Mouse (Mus musculus) left cerebral cortex, postnatal 14 days (tissue): Measurements from ENCODE around the gene Nufip1. TPM values are rescaled to one million over a fixed set of nuclear protein-coding genes. Genes with fewer than 3 reads are reported as not detected.
A peak's percentile ranks its signal among the peaks of the same experiment; 100 is the strongest.

Source experiments
- DNase-seq, 2 experiments: peaks; one replicate each; pipeline ENCODE4 v3.0.0; 2021 to 2022; ENCODE audit warnings: low spot score in 2 of 2, mixed read lengths in 1 of 2
- intact Hi-C: fragments of 180-260 bp; cut with DNase I; formaldehyde crosslinking; loops from one replicate; pipeline ENCODE4 v1.15.1; 2025
- long read RNA-seq, 2 experiments: library from polyadenylated mRNA; stranded (forward); transcript quantifications; one replicate each; pipeline ENCODE4 v2.0.0; 2021
- total RNA-seq, 2 experiments: library from RNA; stranded (reverse); gene quantifications; 2 replicates each; pipeline ENCODE4 v1.2.3; 2021

Nufip1 gene
- 1 to 10 TPM; 7.3 to 7.9 TPM for total RNA-seq
- long read RNA-seq, experiment 1, transcript Nufip1-201 (10 exons, 3,974 nt), result major isoform, 15 of 16 reads
- long read RNA-seq, experiment 1, partial matches to known transcripts, result 0 of 16 reads
- long read RNA-seq, experiment 1, other reads (novel, unspliced or antisense), result 1 of 16 reads
- long read RNA-seq, experiment 2, transcript Nufip1-201 (10 exons, 3,974 nt), result major isoform, 11 of 11 reads
- long read RNA-seq, experiment 2, partial matches to known transcripts, result 0 of 11 reads
- long read RNA-seq, experiment 2, other reads (novel, unspliced or antisense), result 0 of 11 reads

DNA sequence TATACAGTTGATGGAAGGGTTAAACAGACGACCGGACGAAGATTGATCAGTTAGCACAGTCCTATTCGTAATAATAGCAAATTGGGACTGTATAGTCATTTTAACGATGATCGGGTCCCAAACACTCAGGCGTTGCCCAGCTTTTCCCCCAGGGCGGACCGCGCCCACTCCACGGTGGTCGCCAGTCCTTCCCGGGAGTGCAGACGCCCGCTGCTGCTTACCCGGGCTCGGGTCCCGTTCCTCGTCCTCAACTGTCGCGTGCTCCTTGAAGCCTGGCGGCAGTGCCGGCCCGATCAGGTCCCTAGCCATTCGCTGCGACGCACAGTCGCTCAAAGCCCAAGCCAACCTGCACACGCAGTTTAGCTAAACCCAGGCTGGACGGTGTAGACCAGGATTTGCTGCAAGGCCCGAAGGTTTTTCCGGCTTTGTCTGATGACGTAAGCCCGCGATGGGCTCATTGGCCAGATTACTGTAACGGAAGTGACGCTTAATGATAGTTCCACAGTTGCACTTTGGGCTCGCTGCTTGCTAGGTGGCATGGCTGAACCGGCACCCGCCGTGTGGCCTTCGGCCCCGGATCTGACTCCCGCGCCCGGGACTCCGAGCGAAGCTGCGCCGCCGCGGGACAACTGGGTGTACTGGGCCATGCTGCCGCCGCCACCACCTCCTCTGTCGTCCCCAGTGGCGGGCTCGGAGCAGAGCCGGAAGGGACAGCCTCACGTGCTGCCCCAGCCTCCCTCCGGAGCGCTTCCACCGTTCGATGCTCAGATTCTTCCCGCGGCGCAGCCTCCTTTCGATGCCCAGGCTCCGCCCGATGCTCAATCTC lies at the start of gene Nufip1, which contains the start of gene Gpalpp1:
Gene Nufip1, plus strand, starts transcription at position 496 of the 826 bp plus-strand sequence.
Gene Gpalpp1, minus strand, starts transcription at position 365 of the 826 bp plus-strand sequence.
- intact Hi-C loops, result no loop called here

GRCm38 (mm10) chr14:76067237-76067636 lies 43.5 kb upstream of the Nufip1 start:
- DNase-seq, result no peak
- intact Hi-C loops, result no loop called here

More for the DNA sequence above, at the start of gene Nufip1, which contains the start of gene Gpalpp1:
- peak; percentile 93 to 97 for DNase-seq

- DNase-seq, result no peak
- intact Hi-C loops, result no loop called here
Observed at GRCm38 (mm10) chr14:76068296-76068695, 42.4 kb upstream of the Nufip1 start.

- intact Hi-C loops, result no loop called here
- no peak for DNase-seq
Observed at GRCm38 (mm10) chr14:76069296-76069695, 41.4 kb upstream of the Nufip1 start.

DNA sequence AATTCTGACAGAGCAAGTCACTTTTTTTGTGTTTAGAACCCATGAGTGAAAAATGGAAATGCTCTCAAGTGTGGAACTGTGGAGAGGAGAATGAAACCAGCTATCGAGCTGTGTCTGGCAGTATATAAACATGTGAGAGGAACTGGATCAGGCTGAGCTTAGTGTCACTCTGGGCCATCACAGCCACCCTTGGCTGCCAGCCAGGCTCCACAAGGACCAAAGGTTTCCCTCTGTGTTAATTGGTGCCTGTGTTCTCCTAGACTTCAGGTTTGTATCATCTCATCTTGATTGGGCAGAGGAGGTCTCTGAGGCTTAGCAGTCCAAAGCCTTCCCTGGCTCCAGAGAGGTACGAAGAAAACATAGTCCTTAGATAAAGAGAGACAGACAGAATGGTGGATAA lies 38.1 kb upstream of the Nufip1 start:
- DNase-seq, result no peak
- intact Hi-C loops, result no loop called here

- no peak for DNase-seq
- intact Hi-C loops, result no loop called here
Observed at GRCm38 (mm10) chr14:76074206-76074605, 36.5 kb upstream of the Nufip1 start.

DNA sequence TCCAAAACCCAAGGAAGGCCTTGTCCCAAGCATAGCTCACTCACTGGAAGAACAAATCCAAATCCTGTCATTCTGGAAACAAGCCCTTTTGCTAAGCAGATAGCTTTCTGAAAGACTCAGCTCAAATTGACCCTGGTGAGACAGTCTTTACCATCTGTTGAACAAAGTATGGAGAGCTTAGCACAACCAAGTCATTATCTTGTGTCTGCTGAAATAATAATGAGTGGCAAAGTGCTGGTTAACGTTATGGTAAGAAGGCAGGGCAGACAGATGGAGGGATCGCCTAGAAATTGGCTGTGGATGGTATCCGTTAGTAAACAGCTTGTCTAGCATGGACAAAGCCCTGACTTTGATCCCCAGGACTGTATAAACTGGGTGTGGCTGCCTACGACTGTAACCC lies 35.0 kb upstream of the Nufip1 start:
- no peak for DNase-seq
- intact Hi-C loops, result loop anchor here (2.0 to 5.0 kb wide), 2 partner anchors 113 to 177 kb away; no protein-coding TSS in a partner anchor

DNA sequence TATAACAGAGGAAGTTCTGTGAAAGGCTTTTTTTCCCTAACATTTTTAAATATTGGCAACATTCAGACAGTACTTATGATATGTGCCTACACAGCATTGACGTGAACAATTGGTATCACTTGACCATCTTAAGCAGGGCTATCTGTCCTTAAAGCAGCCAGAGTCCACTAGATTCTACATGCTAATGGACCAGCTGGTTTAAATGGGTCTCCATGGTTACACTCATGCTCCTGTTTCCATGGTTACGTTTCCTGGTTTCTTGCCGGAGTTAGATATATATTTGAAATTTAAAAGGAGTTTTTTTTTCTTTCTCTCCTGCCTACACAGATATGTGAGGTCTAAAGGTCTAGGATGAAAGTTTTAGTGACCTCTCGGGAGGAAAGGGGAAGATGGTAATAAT lies 34.1 kb upstream of the Nufip1 start:
- intact Hi-C loops, result loop anchor here (1.0 to 5.0 kb wide), 3 partner anchors 114 to 201 kb away; no protein-coding TSS in a partner anchor
- DNase-seq, result peak; percentile 47 to 79

DNA sequence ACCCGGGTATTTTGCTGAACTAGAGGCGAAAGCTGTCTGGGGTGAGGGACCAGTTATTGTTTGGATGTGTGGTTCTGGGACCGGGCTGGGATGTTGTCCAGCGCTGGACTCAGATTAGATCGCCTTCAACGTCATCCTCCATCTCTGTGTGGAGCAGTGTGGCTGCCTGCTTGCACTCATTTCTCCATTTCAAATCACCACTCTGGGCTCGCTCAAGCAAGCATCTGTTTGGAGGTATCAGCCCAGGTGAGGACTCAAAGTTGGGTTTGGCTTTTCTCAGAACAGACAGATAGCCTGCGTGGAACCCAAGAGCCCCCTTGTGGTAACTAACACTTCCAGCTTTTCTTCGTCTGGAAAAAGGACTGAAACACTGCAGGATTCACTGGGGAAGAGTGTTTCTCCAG lies 33.6 kb upstream of the Nufip1 start:
- intact Hi-C loops, result loop anchor here (1.0 to 5.0 kb wide), 3 partner anchors 115 to 202 kb away; no protein-coding TSS in a partner anchor
- DNase-seq, result peak; percentile 71 to 83

DNA sequence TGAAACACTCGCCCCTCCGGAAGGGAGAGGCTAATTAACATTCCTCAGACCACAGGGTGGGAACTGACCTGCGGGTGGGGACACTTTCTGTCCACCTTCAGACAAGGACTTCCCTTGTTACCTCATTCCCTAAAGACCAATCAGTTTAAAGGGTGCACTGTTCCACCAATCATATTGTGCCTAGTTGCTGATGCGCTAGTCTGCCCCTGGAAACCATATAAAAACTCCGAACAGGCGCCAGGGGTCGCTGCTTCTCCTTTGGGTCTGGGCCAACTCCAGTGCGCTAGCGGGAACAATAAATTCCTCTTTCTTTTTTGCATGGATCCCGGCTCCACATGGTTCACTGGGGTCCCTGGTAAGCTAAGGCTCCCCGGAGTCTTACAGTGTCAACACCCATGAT lies 29.2 kb upstream of the Nufip1 start:
- no peak for DNase-seq
- intact Hi-C loops, result no loop called here

DNA sequence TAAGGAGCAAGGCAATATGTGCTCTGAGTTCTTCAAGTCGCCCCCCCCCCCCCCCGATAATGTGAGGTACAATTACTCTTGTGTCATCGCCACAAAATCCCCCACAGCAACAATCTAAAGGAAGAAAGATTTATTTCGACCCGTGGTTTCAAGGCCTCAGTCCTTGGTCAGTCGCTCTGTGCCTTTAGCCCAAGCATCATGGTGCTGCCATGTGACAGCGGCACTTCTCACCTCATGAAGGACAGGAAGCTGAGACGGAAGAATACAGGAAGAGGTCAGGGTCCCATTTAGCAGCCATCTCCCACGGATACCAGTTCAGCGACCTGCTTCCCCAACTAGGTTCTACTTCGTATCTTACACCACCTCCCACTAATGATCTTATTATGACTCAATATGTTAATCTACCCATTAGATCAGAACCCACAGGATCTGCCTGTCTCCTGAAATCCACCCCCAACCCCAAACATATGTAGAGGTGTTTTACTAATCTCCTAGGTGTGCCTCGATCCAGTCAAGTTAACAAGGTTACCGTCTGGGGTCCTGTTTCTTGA lies 28.5 kb upstream of the Nufip1 start:
- intact Hi-C loops, result no loop called here
- DNase-seq, result no peak

- no peak for DNase-seq
- intact Hi-C loops, result no loop called here
Observed at GRCm38 (mm10) chr14:76084188-76084587, 26.5 kb upstream of the Nufip1 start.

- no peak for DNase-seq
- intact Hi-C loops, result no loop called here
Observed at GRCm38 (mm10) chr14:76097244-76097643, 13.4 kb upstream of the Nufip1 start.

- no peak for DNase-seq
- intact Hi-C loops, result no loop called here
Observed at GRCm38 (mm10) chr14:76097815-76098214, 12.9 kb upstream of the Nufip1 start.

GRCm38 (mm10) chr14:76099543-76099942 lies 11.1 kb upstream of the Nufip1 start:
- intact Hi-C loops, result no loop called here

DNA sequence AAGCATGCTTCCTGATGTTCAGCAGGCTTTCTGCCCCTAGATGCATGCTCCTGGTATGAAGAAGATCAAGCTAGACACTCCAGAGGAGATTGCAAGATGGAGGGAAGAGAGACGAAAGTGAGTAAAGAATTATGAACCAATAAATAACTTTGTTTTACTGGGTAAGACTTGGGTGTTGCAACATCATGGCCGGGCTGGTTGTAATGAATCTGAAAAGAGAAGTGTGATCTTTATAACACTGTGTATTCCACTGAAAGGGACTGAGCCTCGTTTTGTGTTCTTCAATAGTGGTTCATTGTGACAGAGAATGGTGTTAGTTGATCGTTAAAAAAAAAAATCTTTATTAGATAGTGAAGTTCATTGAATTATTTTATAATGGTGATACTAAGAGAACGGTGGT lies 5.1 kb downstream of the Nufip1 start:
- no peak for DNase-seq

More at GRCm38 (mm10) chr14:76099543-76099942, 11.1 kb upstream of the Nufip1 start:
- DNase-seq, result no peak

DNA sequence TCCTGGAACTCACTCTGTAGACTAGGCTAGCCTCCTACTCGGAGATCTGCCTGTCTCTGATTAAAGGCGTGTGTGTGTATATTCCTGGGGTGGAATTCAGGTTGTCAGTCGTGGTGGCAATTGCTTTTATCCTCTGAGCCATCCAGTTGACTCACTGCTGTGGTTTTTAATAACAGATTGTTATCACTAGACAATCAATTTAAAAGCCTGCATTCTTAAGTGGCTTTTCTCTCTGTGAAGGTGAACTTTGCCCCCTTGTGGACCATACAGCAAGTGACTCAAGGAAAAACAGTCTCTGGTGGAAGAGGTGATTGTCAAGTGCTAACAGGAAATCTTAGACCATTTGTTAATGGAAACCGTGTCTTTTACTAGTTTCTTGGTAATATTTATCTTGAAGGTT lies 8.3 kb downstream of the Nufip1 start:
- intact Hi-C loops, result no loop called here
- no peak for DNase-seq

More for the DNA sequence above, 5.1 kb downstream of the Nufip1 start:
- intact Hi-C loops, result no loop called here

DNA sequence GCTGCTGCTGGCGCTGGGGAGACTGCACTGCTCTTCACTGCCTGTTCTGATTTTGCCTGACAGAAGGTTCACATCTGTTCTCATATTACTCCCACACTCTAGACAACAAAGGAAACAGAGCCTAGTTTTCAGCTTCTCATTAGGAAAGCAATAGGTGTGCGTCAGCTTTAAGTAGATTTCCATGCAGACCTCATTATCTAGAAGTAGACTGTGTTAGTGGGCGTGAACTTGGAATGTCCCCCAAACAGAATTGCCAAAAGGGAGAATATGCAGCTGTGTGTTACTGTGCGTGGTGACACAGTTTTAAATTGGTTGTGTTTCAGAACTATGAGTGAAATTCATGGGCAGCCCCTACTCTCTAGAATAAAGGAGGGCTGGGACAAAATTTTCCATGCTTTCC lies 9.8 kb downstream of the Nufip1 start:
- intact Hi-C loops, result loop anchor here (5.0 kb wide), 1 partner anchor 352 kb away; no protein-coding TSS in a partner anchor
- DNase-seq, result peak; percentile 37 to 79

DNA sequence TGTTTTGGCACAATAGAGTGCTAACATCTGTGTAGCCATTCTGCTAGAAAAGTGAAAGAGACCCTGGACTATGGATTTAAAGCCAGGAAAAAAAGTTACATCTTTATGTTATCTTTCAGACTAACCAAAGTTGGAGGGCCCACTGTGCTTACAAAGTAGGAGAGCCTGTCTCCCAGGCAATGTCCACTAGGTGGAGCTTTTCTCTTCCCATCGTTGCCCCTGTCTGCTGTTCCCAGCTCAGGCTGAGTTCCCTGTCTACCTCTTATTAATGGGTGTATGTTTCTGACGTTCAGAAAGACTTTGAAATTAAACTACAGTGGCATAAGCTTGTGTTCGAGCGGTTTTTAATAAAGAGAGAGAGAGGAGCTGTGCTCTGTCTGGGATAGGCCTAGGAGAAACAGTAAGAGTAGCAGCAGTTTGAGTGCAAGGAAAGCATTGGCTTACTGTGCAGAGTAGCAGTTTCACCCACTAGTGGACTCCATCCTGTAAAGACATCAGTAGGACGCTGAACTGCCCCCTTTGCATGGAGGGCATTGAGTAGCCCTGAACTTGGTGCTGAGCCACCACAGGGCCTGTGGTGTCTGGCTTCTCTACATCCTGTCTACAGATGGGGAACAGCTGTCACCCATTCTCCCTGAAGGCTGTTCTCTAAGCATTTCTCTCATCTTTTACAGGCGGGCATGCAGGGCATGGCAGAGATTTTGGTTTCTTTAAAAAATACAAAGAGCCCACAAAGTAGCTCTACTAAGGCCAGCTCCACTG lies 11.4 kb downstream of the Nufip1 start:
- DNase-seq, result peak; percentile 54 to 66
- intact Hi-C loops, result loop anchor here (5.0 kb wide), 1 partner anchor 350 kb away; no protein-coding TSS in a partner anchor
